Mouse (Mus musculus) cerebellum, postnatal 10 days (tissue): ENCODE data around the gene Fip1l1.
A peak's percentile ranks its signal among the peaks of the same experiment; 100 is the strongest.

Experiments
- DNase-seq, 2 experiments: peaks; one replicate each; pipeline ENCODE4 v3.0.0; 2021; ENCODE audit warnings: mixed read lengths in 2 of 2

Fip1l1 gene

DNA sequence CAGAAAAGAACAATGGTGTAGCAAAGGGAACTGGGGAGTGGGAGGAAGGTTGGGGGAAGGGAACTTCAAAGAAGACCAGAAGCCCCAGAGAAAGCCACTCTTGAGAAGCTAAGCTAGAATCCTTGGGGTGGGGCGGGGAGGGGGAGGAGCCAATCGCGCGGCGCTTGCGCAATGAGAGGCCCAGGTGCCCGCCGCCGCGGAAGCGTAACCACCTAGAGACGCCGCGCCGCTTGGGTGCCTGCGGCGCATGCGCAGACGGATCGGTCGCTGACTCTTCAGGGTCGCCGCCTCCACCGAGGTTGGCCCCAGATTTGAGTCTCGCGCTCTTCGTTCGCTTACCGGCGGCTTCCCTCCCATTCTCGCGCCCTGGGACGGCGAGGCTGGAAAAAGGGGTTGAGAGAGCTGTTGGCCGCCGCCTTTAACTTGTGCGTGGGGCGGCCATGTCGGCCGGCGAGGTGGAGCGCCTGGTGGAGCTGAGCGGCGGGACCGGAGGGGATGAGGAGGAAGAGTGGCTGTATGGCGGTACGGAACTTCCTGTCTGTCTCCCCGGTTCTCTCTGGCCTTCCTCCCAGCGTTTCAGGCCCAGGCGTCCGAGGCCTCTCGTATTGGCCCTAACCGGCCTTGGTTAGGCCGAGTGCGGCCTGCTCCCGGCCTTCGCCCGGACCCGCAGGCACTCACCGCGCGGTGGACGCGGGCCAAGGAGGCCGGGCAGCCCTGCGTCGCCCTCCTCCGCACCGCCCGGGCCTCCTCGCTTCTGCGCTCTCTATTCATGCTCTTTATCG is at the start of gene Fip1l1:
Fip1l1 (plus strand) TSS at position 210 of the 782 bp plus-strand sequence.
- peak; percentile 96 to 97 for DNase-seq

DNA sequence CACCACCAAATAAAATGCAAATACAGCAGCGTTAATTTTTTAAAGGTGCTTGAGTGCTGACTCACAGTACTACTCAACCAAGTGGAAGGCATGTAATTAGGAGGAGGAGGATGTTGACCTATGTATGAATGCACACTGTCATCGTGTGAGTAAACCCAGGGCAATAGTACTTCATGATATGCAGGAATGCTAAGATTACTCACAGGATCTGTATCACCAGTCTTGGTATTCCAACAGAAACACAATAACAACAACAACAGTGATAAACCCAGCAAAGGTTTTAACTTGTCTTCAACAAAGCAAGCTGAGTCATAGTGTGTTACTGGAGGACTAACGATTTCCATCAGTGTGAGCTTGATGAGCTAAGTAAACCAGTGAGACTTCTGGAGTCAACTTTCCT is 42.5 kb upstream of the Fip1l1 start:
- no peak for DNase-seq

DNA sequence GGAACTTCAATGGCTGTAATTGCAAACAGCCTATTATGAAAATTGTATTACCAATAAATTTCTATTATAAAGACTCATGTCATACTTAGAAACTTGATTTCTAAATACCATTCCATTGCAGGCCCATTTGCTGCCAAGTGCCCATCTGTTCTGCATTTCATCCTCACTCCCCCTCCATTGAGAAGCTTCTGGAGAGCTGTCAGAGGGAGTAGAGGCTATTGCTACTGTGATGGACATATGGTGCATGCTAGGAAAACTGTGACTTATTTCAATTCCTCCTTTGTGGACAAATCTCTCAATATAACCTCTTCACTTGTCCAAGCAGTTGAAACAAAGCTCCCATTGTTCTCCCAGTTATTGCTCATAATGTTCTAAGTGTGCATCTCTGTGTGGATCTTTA is 23.6 kb upstream of the Fip1l1 start:
- peak; percentile 65 to 68 for DNase-seq

DNA sequence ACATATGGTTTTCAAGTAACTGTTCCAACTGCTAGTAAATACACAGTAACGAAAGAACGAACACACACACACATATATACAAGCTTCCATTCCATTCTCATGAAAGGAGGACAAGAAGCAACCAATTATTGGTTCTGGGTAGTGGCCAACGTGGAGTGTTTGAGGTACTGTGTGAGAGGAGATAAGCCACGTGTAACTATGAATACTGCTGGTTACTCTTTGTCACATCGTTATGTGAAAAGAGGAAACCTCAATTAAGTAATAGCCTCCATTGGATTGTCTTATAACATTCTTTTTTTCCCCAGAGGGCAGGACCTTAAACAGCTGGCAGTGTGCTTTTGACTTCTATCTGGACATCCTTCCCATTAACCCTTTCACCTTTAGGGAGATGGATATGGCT is 8.2 kb upstream of the Fip1l1 start:
- DNase-seq, result no peak

DNA sequence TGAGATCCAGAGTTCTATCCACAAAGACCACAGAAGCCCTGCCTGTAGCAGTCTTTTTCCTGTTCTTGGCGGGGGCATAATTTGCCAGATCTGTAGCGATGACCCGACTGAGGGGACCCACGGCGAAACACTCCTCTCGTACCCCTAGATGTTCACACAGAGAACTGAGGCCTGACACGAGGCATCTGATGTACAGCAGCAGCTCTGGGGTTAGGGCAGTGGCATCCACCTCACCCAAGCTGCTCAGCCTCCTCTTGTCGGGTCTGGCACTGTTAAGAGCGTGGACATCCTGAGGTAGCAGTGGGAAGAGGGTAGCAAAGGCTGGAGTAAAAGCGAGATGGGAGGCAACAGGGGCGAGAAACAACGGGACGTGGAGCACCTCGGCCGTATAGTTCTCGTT is 4.5 kb upstream of the Fip1l1 start:
- DNase-seq, result no peak

DNA sequence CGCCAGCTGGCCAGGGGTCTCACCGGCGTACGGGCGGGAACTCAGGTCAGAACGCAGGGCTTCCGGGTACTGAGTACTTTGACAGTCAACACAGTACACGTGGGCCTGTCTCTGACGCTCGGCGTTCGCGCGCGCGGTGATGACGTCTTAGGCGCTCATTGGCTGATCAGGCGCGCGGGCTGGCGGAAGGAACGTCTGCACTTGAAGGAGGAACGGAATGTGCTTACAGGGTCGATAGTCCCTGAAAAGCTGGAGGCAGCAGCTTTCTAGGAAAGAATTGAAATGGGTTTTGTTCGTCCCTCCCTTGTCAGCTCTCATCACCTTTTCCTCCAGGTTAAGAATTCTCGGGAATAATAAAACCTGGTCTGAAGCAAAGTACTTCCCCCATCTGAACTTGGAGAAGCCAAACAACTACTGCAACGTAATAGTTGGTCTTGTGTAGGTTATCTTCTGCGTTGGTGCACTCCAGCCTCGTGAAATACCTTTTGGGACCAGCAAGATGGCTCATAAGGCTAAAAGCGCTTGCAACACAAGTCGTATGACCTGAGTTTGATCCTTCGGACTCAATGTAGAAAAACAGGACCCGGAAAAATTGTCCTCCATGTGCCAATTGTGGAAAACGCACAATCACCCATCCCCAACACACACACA is 3.5 kb upstream of the Fip1l1 start, which contains the start of gene Scfd2:
Scfd2 (minus strand) TSS at position 130 of the 651 bp plus-strand sequence.
- DNase-seq, result peak; percentile 99

DNA sequence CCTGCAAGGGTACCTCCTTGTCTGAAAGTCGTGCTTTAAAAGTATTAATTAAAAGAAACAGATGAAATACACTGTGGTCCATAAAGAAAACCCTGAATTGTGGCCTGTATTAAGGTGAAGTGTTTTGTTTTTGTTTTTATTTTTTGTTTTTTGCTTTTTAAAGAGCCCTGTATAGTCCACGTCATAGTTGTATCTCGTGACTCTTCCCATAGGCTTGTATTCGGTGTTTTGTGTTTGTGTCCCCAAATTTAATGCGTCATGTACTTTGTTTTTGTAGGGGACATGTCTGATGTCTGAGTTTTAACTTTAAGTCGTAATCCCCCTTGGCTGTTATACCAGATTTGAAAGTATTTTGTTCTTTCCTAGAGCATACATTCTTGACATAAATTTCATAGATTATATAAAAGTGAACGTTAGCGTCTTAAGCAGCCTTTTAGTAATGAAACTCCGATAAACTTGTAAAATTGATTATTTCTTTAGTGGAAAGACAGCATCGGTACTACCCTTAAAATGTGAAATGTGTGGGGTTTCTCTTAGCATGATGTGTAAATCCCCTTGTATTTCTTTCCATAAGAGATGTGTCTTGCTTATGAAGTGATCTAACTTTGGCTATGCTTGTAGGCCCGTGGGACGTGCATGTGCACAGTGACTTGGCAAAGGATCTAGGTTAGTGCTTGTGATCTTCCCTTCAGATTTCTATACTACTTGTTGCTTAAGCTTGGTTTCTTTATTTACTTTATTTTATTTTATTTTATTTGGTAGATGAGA is 1.1 kb downstream of the Fip1l1 start:
- DNase-seq, result no peak

DNA sequence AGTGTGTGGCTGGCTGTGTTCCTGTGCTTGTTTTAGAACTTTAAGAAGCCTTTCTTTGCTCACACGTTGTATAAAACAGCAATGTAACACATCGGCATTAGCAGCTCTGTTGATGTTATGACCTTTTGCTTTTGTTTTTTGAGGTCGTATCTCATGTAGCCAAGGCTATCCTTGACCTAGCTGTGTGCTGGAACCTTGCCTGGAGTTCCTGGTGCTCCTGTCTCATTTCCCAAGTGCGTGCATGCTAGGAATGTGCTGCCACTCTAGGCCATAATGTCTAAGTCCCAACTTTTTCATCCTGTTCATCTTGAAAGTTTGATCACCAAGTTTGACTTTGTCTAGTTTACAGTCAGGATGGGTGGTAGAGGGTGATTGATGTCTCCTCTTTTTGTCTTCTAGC is 10.4 kb downstream of the Fip1l1 start:
- no peak for DNase-seq

DNA sequence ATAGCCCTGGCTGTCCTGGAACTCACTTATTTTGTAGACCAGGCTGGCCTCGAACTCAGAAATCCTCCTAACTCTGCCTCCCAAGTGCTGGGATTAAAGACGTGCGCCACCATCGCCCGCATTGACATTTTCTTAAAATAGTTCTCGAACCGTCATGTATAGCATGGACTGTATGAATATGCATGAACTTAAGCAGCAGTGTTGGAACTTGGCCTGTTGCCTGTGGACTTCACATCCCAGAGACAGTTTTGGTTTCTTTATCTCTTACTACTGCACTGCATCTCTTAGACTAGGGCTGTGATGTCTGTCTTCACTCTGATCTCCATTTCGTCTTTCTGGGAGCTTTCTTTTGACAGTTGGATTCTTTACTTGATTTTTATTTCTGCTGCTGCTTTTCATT is 14.3 kb downstream of the Fip1l1 start:
- DNase-seq, result no peak

DNA sequence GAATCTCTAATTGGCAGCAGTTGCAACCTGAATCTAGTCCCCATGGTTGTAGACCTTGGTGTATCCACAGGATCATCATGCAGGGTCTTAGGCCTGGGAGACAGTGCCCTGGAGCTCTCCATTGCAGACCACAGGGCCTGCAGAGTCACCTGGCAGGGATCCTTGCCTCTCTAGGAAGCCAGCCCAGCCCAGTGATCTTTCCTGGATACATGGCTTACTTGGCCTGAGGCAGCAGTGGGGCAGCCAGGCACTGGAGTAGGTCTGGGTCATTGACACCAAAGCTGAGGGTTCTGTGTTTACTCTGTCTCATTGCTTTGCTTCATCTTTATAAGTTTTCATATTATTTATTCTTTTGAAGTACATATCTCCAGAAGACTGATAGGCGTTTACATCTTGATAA is 25.9 kb downstream of the Fip1l1 start:
- DNase-seq, result peak in 1 of 2 experiments; percentile 9

DNA sequence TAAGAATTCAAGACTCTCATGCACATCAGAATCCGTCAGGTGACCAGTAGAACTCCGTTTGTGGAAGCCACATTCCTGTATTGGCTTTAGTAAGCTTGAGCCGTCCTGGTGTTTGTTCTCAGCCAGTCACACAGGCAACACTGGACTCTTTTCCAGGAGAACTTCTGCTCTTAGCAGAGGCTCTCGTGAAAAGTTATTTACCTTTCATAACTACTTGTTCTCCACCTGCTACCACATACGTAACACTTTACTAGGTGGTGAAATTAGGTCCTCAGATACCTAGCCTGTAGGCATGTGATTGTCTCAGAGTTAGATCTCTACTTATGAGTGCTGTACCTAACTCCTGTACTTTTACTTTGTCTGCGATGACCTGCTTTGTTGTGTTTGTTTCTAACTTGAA is 36.5 kb downstream of the Fip1l1 start:
- no peak for DNase-seq

DNA sequence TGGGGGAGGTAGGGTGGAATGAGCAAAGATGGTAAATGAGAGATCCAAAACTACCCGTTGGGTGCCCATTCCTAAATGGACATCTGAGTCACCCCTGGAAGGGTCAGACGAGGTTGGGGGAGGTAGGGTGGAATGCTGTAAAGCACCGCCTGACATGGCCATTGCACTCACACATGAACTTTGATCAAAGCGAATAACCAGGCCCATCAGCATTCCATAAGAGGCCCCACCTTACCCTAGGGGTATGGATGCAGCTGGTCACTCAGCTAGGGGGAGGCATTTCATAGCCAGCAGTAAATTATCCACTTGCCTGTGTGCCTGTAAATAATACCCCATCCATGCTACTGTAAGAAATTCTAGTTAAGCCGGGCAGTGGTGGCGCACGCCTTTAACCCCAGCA is 53.9 kb downstream of the Fip1l1 start:
- no peak for DNase-seq

DNA sequence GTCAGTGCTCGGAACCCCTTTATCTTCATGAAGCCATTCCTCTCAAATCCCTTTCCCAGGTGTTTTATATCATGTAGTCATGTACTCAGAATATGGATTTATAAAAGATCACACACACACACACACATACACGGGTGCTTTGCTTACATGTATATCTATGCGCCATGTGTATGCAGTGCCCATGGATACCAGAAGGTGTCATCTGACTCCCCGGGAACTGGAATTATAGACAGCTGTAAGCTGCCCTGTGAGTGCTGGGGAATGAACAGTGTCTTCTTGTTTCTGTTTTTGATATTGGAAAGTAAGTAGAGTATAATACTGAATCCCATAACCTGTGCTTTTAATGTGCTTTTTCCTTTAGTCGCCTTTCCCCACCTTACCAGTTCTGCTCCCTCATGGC is 56.2 kb downstream of the Fip1l1 start:
- DNase-seq, result peak in 1 of 2 experiments; percentile 15

DNA sequence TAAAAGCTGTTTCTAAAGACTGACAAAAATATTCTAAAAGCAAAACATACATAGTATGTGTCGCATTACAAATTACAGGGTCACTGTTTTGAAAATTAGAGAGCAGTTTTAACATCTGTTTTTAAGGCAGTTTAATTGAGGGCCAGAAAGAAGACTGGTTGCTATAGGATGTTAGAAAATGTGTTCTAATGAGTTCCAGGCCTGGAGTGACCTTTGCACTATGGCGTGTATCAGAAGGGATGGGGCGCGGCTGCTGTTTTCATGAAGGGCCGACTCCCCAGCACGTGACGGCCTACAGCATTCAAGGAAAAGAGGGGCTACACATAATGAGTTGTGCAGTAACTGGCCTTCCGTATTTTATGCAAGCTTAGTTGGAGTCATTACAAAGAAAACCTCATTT is 57.9 kb downstream of the Fip1l1 start:
- DNase-seq, result no peak

DNA sequence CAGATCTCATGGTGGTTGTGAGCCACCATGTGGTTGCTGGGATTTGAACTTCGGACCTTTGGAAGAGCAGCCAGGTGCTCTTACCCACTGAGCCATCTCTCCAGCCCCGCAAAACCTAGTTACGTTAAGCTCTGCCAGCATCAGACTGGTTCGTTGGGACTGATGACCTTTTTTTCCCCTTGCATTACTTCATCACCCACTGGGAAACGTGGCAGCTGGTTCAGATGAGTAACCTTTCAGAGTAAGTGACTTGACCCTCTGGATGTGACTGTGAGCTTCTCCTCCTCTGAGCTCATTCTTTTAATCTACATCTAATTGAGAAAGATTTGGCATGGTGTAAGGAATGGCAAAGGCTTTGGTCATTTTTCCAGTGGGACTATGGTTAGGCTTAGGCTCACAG is 64.8 kb downstream of the Fip1l1 start:
- no peak for DNase-seq

DNA sequence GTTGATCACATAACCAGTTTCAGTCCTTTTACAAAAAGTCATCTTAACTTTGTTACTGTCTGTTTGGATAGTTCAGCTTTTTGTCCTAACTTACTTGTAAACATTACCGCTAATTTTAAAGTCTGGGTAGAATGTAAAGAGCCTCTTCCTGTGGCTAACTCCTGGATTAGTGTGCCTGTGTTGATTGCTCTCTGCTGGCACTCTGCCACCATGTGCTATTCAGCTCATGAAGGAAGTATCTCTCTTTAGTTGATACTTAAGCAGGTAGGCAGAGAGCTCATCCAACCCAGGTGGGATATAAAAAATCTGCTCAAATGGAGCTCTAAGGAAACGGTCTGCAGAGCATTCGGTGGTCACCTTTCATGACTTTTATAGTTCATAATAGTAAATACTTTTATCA is 65.9 kb downstream of the Fip1l1 start:
- peak; percentile 16 to 23 for DNase-seq

DNA sequence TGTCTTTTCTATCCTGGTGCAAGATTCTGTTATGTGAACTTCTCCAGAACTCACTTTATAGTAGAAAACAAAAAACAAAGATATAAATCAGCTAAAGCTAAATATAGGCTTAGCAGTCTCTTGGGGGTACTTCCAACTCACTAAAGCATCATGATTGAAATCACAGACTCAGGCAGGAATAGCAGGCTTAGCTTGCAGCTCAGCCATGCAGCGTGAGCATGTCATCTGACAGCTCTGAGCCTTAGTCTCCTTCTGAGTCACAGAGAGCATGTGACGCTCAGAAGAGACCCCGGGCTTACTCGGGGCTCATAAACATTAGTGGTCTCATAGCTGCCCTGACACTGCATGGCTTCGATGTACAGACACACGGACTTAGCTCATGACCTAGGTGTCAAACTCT is 66.7 kb downstream of the Fip1l1 start:
- no peak for DNase-seq

DNA sequence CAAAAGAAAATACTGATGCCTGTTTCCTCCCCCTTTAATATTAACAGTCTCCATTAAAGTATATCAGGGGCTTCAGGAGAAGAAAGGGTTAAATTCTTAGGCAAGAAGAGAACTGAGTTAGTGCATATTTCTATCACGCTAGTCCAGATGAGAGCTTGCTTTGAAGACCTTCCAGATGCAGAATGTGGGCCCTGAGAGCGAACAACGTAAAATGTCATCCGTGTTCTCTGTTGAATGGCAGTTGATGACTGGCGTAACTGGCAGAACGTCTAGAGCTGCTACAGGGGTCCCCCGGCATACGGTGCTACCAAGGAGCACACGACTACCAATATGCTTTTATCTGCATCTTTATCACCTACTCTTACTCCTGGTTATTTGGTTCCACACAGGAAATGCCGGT is 67.1 kb downstream of the Fip1l1 start:
- no peak for DNase-seq

DNA sequence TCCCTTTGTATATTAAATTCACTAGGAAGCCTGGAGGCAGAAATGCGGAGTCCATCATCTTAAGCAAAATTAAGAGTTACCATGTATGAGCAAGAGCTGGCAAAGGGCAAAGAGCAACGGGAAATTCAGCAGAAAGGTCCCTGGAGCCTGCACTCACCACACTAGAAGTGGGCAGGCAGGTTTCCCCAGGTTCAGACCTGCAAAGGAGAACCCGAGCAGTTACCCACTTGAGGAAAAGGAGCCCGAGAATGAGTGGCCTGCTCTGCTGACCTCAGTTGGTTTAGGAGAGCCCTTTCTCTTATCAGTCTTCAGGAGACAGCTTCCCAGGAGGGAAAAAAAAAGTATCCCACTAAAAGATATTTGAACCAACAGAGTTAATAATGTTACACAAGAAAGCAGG is 68.1 kb downstream of the Fip1l1 start:
- no peak for DNase-seq

DNA sequence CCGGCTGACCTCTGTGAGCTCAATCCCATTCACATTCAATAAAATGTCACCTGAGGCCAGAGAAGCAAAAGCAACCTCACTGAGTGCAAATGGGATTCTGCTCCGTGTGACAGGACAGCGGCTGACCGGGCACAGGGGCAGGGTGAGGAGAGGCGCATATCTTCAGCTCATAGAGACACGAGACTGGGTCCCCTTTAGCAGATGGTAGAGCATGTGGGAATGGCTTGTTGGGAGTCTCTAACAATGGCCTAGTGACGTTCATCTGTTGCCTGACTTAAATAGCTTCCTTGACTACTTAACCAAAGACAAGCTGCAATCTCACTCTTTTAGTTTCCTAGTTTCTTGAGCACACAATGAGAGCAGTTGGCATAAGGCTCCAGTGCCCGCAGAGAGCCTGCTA is 71.0 kb downstream of the Fip1l1 start:
- DNase-seq, result no peak

DNA sequence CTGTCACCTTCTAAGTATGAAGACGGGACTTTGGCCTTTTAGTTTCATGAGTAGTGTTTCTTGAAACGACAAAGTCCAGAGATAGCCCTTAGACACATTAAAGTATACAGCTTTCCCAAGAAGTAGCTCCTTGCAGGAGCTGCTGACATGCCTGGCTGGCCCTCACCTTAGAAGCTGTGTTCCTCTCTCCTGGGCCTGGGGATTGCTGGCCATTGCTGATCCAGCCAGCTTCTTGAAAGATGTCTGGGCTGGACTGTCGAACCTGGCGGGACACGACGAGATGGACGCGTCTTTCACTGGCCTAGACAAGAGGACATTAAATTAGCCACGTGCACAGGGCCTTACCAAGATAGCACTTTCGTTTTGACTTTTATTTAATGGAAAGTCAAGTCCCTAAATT is 75.3 kb downstream of the Fip1l1 start:
- no peak for DNase-seq

DNA sequence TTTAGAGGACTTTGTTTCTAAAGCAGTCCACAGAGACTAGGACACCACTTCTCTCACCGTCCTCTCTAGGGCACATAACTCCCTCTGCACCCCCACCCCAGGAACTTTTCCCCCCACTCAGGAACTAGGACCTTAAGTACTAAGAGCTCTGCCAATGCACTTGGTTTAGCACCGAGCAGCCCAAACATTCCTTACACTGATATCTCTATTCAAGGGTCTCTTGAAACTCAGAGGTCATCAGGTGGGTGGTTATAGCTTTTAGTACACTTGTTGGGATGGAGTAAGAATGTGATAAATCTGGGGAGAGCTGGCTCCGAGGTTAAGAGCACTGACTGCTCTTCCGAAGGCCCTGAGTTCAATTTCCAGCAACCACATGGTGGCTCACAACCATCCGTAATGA is 77.5 kb downstream of the Fip1l1 start:
- DNase-seq, result no peak

DNA sequence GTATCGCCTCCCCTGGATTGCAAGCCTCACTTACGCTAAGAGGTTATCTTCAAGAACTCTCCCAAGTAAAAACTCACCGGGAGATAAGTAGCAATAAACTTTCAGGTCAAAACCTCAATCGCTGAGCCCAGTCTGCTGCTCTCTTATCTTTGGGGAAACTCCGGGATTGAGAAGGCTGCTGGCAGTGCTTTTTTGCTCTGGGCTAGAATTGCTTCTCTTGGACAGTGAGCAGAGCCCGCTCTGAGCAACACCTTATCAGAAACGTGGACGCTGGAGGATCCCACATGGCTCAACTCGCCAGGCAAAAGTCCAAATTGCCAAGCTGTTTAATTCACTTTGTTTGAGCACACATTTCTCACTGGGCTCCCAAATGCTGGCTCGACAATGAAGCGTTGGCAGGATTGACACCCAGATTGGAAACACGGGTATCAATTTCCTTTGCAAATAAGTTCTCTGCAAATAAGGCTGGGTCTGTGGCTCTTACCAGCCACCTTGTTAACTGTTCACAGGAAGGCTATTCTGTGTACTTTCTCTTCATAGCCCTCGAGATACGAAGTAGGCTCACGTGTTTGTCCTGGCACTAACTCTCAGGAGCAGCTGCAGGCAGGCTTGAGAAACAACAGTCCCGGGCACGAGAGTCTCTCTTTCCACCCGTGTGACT is 78.4 kb downstream of the Fip1l1 start:
- peak; percentile 61 to 64 for DNase-seq
